Mouse (Mus musculus): ENCODE measurements at regions not wholly inside any gene's neighbourhood (a gene's known extent, or its start where the extent isn't known, plus 50 kb on each side); places are given as distances from the start of the nearest gene placed in this dataset.

DNA sequence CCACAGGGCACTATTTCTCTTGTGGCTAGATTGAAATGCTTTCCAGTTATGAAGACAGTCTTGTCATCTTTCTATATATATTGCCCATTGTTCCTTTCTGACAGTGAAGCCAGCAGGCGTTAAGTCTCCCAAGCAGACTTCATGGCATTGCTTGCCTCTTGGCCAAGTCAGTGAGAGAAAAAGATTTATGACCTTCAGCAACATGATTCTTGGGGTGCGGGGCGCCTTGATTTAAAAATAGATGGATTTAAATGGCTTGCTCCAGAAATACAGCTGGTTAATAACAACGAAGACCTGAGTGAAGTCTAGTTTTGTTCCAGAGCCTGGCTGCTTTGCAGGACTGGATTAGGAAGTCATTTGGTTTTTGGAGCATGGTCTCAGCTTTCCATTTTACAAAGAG is 475.2 kb upstream of the Gm26657 start:
- no peak for DNase-seq (ENCODE audit: low spot score)

GRCm38 (mm10) chr4:56263822-56264221 is 476.0 kb upstream of the Gm26657 start:
- no peak for DNase-seq (ENCODE audit: low spot score)

- no peak for DNase-seq (ENCODE audit: low spot score)
Observed at GRCm38 (mm10) chr4:56262589-56262988, 477.3 kb upstream of the Gm26657 start.

- no peak for DNase-seq (ENCODE audit: low spot score)
Observed at GRCm38 (mm10) chr4:56261992-56262391, 477.9 kb upstream of the Gm26657 start.

GRCm38 (mm10) chr4:56252375-56252774 is 487.5 kb upstream of the Gm26657 start:
- DNase-seq (ENCODE audit: low spot score), result no peak

DNA sequence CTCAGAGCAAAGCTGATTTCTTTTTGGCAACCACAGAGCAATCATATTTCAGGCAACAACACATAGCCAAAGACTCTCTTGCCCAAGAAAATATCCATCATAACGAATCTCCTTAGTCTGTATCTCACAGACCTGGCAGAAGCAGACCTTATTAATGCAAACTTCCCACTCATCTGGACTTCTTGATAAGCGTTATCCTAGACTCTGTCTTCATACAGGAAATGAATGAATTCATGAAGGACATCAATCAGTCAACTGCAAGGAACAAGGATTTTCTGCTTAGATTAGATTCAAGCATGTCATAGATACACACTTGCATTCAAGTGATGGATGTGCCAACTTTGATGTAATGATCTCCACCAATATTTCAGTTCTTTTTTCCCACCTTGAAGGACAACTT is 488.1 kb upstream of the Gm26657 start:
- DNase-seq (ENCODE audit: low spot score), result no peak

DNA sequence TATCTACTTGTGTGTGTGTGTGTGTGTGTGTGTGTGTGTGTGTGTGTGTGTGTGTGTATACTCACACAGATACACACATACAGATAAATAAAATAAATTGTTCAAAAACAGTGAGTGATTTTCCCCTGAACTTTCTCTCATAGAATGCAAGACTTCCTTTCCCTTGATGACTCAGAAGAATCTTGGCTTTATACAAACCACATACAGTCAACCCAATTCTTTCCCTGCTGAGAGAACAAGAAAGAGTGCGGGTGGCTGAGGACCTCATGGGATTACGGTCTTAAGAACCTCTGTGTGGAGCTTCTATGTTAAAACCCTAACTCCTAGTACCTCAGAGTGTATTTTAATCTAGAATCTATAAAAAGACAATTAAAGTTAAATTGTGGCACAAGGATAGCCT is 489.3 kb upstream of the Gm26657 start:
- no peak for DNase-seq (ENCODE audit: low spot score)

DNA sequence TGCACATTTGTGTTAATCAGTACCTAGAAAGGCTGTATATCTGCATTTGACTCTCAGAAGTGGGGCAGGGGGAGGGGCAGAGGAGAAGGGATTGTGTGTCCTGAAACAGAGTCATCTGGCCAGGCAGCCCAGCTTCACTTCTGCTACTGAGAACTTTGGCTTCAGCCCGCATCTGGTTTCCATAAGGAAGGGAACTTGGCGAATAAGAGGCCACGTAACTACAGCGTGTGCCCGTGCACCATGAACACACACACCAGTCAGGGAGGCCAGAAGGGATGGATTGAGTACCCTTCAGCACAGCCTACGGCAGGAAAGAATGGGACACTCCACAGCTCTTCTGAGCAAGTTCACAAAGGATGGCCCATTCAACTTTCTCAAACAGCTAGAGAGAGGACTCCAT is 496.0 kb upstream of the Gm26657 start:
- no peak for DNase-seq (ENCODE audit: low spot score)

DNA sequence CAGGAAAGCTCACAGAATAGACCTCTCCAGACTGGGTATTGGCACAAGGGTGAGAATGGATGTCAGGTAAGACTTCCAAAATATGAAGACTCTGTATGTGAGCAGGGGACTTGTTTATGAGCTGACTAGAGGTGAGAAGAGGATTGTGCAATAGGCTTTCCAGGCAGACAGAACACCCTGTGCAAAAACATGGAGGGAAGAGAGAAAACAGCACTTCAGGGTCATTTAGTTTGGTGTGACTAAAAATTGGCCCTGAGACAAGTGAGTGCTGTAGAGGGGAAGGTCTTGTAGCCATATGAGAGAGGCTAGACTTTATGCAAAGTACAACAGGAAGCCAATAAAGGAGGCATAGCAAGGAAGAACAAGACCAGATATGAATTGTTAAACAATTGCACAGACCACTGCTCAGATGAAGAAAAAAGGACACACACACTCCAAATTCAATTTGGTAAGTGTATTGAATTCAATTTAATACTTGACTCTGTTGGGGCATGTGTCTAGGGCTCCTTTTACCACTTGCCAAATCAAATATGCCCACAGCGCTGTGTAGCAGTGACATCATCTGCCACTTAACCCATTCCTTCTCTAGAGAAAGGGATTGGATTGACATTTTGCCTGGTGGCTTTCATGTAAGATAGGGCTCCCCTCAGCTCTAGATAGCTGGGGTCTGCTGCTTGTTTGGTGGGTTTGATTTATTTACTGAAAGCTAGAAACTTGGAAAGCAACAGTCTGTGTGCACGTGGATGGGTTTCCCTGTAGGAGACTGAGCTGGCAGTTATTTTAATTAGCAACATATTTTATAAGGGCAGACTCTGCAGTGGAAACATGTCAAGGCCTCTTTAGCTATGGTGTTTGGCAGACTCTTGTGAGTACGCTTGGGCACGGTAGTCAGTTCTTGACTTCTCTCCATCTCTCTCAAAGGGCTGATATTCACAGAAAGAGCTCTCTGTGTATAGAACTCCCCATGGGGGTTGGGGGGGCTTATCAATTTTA is 501.1 kb upstream of the Gm26657 start:
- no peak for DNase-seq (ENCODE audit: low spot score)

DNA sequence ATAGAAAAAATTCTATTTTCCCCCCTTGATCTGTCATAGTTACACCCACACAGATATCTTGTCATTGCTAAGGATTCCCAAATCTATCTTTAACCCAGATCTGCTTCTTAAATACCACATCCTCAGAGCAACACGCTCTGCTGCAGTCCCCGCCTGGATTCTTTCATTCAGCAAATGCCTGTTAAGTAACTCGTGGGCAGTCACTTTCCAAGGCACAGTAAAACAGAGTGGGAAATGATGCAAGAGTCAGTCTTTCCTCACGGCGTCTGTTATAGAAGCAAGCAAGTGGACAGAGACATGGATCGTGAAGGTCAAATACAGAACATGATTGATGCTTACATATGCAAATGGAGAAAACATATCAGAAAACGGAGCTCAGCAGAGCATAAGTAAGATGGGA is 508.5 kb upstream of the Gm26657 start:
- no peak for DNase-seq (ENCODE audit: low spot score)

GRCm38 (mm10) chr4:56230451-56230850 is 509.4 kb upstream of the Gm26657 start:
- no peak for DNase-seq (ENCODE audit: low spot score)

DNA sequence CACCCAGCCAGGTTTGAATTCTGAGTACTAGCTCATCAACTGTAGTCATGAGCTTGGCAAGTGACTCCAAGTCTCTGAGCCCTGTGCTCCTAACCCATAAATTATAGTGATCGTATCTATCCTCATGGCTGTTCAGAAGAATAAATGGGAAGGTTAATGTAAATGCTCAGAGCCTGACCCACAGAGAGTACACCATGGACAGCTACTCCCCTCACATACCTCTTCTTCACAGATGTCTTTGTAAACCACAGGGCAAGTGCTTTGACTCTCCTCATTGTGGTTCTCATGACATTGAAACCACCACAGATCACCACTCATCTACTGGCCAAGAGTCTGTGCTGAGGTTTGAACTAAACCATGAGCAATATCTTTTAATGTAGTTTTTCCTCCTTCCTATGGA is 513.4 kb upstream of the Gm26657 start:
- DNase-seq (ENCODE audit: low spot score), result no peak

DNA sequence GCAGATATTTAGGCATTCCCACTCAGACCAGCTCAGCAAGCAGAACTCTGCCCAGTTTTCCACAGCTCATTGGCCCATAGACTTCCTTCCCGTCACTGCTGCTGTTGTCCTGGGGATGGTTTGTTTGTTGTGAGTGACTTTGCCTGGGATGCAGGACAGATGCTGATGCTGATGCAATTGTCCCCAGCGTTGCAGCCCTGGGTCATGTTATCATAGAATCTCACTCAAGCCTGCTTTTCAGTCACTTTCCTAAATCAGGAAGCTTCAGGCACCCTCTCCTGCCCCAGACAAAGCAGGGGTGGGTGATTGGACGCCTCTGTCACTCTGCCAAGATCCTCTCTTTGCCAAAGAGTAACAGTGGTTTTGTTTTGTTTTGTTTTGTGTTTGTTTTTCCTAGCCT is 515.3 kb upstream of the Gm26657 start:
- DNase-seq (ENCODE audit: low spot score), result no peak

- DNase-seq (ENCODE audit: low spot score), result peak; percentile 69
Observed at GRCm38 (mm10) chr4:56222023-56222776, 517.7 kb upstream of the Gm26657 start.

DNA sequence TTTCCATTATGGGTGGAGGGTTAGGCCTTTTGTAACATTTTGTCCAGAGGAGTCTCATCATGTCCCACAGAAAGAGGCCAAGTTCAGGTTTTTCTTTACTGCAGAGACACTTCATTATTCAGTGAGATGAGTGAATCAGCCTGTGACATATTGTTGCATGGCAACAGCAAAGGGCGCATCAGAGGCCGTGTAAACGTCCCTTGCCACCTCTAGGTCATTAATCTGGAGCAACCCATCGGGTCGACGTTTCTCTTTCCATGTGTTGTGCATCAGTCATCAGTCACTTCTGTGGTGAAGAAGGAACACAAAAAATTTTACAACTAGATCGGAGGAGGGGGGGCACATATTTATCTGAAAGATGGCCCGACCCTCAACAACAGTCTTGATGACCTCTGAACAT is 519.3 kb upstream of the Gm26657 start:
- DNase-seq (ENCODE audit: low spot score), result no peak

DNA sequence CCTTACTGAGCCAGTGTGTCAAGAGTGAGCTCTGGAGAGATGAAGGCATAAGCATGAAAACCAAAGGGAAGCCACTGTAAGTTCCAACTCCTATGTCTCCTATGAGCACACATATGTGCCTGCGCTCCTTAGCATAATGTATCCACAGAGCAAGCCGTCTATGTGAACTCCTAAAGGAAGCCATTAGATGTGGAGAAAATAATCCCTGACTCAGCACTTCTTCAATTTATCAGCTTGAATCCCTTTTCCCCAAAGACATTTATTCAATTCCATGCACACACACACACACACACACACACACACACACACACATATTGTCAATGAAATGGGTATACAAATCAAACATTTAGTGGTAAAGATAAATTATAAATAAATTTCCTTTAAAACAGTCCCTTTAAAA is 530.4 kb upstream of the Gm26657 start:
- DNase-seq (ENCODE audit: low spot score), result no peak

- DNase-seq (ENCODE audit: low spot score), result no peak
Observed at GRCm38 (mm10) chr4:56207726-56208125, 532.1 kb upstream of the Gm26657 start.

GRCm38 (mm10) chr4:56205069-56205468 is 534.8 kb upstream of the Gm26657 start:
- no peak for DNase-seq (ENCODE audit: low spot score)

DNA sequence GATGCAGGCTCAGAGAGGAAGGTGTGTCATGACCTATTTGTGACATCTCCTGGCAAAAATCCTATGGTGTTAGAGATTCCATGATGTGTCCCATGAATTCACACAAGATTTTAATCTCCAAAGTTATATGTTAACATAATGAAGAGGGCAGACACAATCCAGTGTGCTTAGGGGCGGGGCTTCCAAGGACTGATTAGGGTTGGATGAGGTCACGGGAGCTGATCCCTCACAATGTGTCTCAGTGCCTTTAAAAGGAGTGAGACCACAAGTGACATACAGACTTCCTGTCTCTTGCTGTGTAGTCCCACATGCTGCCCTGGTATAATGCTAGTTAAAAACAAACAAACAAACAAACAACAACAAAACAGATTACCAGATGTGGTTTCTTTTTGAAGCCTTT is 546.5 kb upstream of the Gm26657 start:
- DNase-seq (ENCODE audit: low spot score), result no peak

DNA sequence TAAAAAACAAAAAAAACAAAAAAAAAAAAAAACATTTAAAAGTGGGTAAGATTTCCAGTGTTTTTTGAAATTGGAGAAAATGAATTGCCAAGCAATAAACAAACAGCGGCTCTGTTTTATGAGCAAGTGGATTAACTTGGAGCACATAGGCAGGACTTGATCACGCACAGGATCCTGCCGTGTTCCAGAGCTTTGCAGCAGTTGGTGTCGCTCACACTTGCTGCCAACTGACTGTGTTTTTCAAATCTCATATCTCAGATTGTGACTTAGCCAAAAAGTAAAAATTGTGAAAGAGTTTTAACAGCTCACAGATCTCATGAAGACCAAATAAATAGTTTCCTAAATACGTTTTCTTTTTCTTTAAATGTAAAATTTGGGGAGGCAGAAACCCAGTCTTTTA is 547.4 kb upstream of the Gm26657 start:
- DNase-seq (ENCODE audit: low spot score), result no peak

GRCm38 (mm10) chr4:56179566-56179965 is 560.3 kb upstream of the Gm26657 start:
- DNase-seq (ENCODE audit: low spot score), result no peak

DNA sequence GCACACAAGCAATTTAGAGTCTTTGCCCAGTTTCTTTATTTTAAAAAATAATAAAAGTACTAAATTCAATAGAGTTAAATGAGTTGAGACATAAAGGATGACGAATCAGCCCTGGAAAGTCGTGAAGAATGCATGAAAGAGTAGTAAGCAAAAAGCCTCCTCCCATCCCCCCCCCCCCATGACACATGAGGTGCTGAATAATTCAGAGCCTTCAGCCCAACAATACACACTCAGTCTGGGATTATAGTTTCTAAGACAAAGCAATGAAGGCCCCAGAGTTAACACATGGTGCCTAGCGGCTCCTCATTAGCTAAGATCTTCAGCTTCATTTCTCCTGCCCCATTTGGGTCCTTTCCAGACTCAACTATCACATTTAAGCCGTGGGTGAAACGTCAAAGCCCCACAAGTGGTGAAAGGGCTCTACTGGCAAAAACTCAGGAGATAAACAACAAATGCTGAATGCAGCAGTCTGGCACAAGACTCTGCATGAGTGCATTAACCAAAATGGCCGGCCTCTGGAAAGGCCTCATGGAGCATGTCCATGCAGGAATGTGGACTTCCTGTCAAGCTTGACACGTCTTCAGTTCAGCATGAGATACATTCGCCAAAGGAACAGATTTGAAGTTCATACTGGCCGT is 560.9 kb upstream of the Gm26657 start:
- DNase-seq (ENCODE audit: low spot score), result no peak

DNA sequence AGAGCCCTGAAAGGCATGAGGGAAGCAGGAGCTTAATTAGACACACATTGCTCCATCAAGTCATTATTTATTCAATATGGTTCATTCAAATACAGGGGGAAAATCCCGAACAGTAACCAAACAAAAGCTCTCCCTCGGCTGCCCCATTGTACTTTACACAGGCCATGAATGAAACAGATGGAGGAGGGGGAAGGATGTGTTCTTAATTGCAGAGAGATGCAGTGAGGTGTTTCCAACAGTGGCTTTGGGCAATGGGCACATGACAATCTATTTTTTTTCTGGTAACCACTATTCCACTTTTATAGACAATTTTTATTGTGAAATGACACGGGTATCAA is 578.6 kb upstream of the Gm26657 start:
- no peak for DNase-seq (ENCODE audit: low spot score)

All from urinary bladder, postnatal 25 days (tissue).